Mouse (Mus musculus) large intestine, adult 2 months (tissue): ENCODE measurements at regions not wholly inside any gene's neighbourhood (a gene's known extent, or its start where the extent isn't known, plus 50 kb on each side); places are given as distances from the start of the nearest gene placed in this dataset.
A peak's percentile ranks its signal among the peaks of the same experiment; 100 is the strongest.

Experiments used
- DNase-seq: peaks from one replicate; pipeline ENCODE4 v3.0.0-alpha.2; 2012; ENCODE audit warnings: low read depth, low spot score
- WGBS: fragments of 180-500 bp; shearing (Covaris S2); methylation state at CpG from one replicate; pipeline ENCODE4 v1.1.7; 2018; 5-methylcytosine and 5-hydroxymethylcytosine counted together

DNA sequence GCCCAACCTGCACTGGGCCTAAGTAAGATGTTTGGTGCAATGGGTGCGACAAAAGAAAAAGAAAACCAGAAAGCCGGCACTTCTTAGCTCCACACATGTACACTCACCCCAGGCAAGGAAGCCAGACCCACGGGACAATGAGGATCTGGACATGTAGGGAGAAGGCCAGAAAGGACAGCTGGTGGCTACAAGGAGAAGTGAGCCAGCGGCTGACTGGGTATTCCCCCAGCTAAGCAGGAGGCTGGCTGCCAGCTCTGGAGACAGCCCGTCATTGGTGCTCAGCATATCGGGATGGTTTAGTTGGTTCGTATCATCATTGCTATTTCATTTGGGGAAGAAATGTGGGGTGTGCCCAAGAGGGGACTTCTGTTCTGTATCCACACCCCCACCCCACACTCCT lies 481.7 kb downstream of the Zfp536 start:
- 74% methylated on average over 7 of the region's 7 CpGs for WGBS

DNA sequence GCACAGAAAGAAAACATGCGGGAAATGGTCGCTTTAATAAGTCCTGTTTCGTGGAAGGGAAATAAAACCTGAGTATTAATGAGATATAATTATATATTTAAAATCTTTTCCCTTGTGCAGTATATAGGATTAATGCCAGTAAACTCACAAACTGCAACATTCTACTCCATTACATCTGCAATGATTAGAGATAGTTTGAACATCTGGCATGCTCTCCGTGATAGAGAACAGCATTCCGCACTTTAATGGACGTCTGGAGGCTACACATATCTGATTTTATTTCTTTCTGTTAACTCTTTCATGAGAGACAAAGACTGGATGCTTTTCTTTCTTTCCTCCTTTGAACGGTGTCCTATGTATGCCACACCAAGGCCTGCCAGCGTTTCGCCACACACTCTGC lies 480.9 kb downstream of the Zfp536 start:
- WGBS: 77% methylated on average over 9 of the region's 9 CpGs
- no peak for DNase-seq

More for the DNA sequence above, 481.7 kb downstream of the Zfp536 start:
- no peak for DNase-seq

GRCm38 (mm10) chr7:37298888-37299287 lies 474.6 kb downstream of the Zfp536 start:
- DNase-seq: no peak
- 49% methylated on average over 3 of the region's 3 CpGs for whole genome bisulfite sequencing

- no peak for DNase-seq
- WGBS: 72% methylated on average over 9 of the region's 9 CpGs
Observed at GRCm38 (mm10) chr7:37305463-37305862, 468.0 kb downstream of the Zfp536 start.

- no peak for DNase-seq
- 84% methylated on average over 4 of the region's 4 CpGs for WGBS
Observed at GRCm38 (mm10) chr7:37307191-37307590, 466.2 kb downstream of the Zfp536 start.

DNA sequence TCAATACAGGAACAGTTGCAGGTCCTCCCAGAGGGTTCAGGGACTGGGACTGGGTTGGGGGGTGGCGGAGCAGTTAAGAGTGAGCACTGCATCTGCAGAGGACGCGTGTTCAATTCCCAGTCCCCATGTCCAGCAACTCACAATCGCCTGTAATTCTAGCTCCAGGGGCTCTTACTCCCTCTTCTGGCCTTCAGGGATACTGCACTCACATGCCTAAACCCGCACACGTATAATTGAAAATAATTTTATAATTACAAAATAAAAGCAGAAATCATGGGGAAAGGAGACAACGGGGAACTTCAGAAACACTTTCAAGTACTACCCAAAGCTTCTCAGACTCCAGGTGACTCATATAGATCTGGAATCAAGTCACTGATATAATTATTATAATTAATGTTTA lies 448.8 kb downstream of the Zfp536 start:
- no peak for DNase-seq
- WGBS: 92% methylated on average over 7 of the region's 7 CpGs

- WGBS: 67% methylated on average over 16 of the region's 16 CpGs
- DNase-seq: no peak
Observed at GRCm38 (mm10) chr7:37333451-37333850, 440.0 kb downstream of the Zfp536 start.

GRCm38 (mm10) chr7:37335212-37335611 lies 438.2 kb downstream of the Zfp536 start:
- WGBS: 62% methylated on average over 7 of the region's 7 CpGs

GRCm38 (mm10) chr7:37336171-37336850 lies 437.1 kb downstream of the Zfp536 start:
- WGBS: 26% methylated on average over 12 of the region's 12 CpGs
- no peak for DNase-seq

More at GRCm38 (mm10) chr7:37335212-37335611, 438.2 kb downstream of the Zfp536 start:
- no peak for DNase-seq

DNA sequence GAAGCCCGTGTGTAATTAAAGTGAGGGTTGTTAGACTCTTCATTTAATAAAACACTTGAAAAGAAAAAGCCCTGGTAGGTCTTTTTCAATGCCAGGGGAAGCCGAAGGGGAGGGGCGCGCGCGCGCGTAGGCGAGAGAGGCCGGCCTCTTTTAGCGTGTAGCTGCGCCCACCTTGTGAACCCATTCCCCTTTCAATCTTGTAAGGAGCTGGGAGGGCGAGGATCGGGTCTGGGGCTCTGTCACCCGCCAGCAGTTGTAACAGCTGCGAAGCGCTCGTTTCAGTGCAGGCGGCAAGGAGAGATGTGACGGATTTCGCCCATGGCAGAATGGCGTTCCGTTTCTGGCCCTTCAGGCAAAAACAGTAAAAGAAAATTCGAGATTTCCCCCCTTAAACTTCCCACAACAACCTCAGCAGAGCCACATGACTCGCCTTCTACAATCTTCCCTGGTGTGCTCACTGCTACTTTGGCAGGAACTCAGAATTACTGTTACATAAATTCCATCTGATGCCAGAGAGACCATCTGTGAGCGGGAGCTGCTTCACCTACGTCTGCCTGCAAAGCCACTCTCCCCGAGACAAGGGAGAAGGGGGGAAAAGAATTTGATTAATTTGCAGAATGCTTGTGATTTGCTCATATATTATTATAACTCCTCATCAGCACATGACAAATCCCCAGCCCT lies 436.4 kb downstream of the Zfp536 start:
- no peak for DNase-seq
- 9% methylated on average over 28 of the region's 28 CpGs for WGBS

- no peak for DNase-seq
- 58% methylated on average over 11 of the region's 11 CpGs for WGBS
Observed at GRCm38 (mm10) chr7:37337616-37338015, 435.8 kb downstream of the Zfp536 start.

GRCm38 (mm10) chr7:37338067-37338501 lies 435.4 kb downstream of the Zfp536 start:
- WGBS: 33% methylated on average over 11 of the region's 11 CpGs

DNA sequence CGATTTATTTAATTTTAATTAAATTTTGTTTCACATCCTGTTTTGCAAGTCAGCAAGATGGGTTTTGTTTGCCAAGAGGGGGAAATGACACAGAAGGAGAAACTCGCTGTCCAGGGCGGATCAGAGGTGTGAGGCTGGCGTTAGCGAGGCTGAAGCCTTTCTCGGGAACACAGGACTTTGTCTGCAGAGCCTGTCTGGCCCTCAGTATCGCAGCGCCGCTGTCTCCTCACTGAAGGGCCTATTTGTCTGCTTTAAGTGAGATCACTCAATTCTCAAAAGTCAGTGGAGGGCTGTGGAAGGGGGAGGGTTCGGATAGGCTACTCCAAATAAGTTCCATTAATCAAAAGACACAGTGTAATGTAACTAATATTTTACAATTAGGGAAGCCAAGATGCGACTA lies 430.8 kb downstream of the Zfp536 start:
- WGBS: 42% methylated on average over 11 of the region's 11 CpGs
- no peak for DNase-seq

More at GRCm38 (mm10) chr7:37338067-37338501, 435.4 kb downstream of the Zfp536 start:
- DNase-seq: no peak

DNA sequence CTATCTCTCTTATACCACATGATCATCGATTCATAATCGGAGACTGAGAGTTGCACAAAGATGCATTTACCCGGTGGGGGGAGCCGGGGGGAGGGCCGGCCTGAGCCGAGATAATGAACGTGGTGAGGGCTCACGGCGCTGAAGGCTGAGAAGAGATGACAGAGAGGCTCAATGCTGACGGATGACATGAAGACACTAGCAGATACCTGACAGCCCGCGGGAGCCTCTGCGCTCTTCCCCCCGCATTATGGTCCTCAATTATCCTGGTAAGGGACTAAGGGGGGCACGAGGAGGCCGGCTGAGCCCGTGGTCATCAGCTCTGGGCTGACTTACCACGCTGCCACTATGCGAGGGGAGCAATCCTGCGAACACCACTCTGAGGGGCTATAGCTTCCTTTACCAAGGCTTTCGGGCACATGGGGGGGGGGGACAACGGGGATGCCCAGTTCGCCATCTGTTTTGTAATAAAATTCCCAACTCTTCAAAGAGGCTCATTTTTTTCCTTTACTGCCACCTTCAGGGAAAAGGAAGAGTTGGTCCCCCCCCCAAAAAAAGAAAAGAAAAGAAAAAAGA lies 430.3 kb downstream of the Zfp536 start:
- WGBS: 45% methylated on average over 23 of the region's 23 CpGs

DNA sequence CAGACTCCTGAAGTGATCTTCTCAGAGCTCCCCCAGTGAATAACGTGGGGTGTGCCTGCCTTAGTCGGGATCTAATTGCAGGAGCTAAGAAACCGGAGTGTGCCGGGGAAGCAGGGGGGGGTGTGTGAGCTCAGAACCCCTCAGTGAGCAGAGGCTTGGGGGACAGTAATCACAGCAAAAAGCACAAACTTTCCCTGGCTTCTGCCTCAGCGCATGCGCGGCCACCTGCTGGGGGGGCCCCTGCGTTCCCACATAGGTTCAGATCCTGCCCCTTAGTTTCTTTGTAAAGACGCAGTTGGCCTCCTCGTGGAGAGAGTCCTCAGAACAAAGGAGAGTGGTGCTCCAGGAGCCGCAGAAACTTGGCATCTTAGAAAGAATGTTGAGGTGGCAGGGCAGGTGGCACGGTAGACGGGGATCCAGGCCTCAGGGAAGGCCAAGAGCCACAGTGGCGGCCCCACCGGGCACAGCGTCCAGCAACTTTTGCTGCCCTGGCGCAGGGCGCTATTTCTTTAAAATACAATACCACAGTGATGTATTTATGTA lies 429.7 kb downstream of the Zfp536 start:
- no peak for DNase-seq
- WGBS: 61% methylated on average over 18 of the region's 18 CpGs

More for the DNA sequence above, 430.3 kb downstream of the Zfp536 start:
- no peak for DNase-seq

GRCm38 (mm10) chr7:37346041-37346440 lies 427.4 kb downstream of the Zfp536 start:
- DNase-seq: no peak
- 5% methylated on average over 10 of the region's 10 CpGs for WGBS

DNA sequence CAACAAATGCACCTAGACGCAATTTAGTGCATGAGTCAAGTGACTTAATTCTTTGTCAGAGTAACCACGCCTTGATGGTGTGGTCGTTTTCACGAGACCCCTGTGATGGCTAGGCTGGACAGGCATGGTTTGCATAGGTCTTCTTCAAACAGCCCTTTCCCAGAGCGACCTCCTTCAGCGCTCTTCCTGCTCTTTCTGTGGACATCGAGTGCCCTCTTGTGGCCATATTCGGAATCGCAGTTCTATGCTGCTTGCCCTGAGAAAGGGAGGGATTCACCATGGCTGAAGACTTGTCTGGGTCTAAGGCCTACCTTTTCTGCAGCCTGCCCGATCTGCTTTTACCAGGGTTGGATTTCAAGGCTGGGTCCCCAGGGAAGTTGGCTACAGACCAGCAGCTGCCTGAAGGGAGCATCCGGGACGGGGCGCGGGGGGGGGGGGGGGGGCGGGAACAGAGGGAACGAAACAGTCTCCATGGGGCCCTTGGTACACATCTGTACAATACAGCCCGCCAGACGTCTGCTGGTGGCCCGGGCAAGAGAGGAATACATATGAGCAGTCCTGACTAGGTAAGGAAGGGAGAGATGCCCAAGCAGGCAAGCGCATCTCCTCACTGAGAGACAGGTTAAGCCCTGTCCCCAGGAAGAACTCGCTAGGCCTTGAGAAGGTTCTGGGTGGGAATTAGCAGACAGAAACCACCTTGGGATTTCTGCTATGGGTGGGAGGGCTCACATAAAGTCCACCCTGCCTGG lies 415.6 kb downstream of the Zfp536 start:
- peak; percentile 44 for DNase-seq
- 21% methylated on average over 21 of the region's 21 CpGs for WGBS

DNA sequence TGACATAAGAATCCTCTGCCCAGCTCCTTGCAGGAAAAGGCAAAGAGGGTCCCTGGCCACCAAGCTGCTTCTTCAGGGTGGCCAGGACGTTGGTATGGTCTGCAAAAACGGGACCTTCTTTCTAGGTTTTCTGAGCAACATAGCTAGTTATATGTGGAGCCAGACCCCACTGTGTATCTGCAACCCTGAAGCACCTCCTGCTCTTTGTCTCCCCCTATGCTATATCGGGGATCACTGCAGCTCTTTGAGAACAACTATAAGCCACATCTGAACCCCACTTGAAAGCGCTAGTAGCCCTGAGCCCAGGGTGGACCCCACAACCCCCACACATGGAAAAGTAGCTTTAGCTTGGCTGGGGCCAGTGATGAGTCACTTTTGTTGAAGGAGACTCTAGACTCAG lies 414.9 kb downstream of the Zfp536 start:
- DNase-seq: no peak
- WGBS: 66% methylated on average over 4 of the region's 4 CpGs

GRCm38 (mm10) chr7:37359473-37359872 lies 414.0 kb downstream of the Zfp536 start:
- DNase-seq: no peak
- 87% methylated on average over 8 of the region's 8 CpGs for WGBS

GRCm38 (mm10) chr7:37360171-37360570 lies 413.3 kb downstream of the Zfp536 start:
- WGBS: 10% methylated on average over 3 of the region's 3 CpGs

More at GRCm38 (mm10) chr7:37360171-37360570, 413.3 kb downstream of the Zfp536 start:
- DNase-seq: no peak
